Mouse (Mus musculus): Measurements from ENCODE around the gene 2410131K14Rik.

DNA sequence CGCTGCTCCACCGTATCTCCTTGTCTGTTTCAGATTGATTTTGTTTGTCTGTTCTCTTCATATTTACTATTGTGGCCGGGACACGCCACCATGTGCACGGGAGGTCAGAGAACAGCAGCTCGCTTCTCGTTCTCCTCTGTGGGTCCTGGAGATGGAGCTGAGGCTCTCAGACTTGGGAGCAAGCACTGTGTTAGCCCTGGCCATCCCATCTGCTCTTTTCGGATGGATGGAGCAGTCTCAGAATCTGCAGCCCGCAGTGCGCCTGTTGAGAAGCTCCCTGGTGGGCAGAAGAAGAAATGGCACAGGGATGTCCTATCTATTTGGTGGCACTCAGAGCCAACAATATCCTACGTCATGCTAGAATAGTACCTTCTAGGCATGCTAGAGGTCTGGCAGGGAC lies 15.6 kb downstream of the 2410131K14Rik start:
- TF ChIP-seq CTCF (IDR thresholded peaks at IDR 0.05; ENCODE audit: low read depth) (no peak), EP300 (IDR thresholded peaks at IDR 0.05; ENCODE audit: low read depth) (no peak)

Measured in liver, embryonic 14.5 days (tissue).